Mouse (Mus musculus) embryonic fibroblast, embryonic 13.5 days (primary cell): ENCODE measurements around the gene Hist1h2ao.
"Not testable (repeated sequence)": the region's sequence is repeated elsewhere in the genome, so short reads cannot be mapped to it uniquely, and the experiment has no call there.

Experiments
- CTCF ChIP-seq: IDR thresholded peaks from 2 replicates; pipeline ENCODE4 v1.5.1; 2011; ENCODE audit warnings: mild to moderate bottlenecking, control low read depth, low read length, moderate library complexity, borderline replicate concordance; ENCODE audit not compliant: insufficient read depth
- POLR2A ChIP-seq: IDR thresholded peaks from 2 replicates; pipeline ENCODE4 v1.6.1; 2011; ENCODE audit warnings: low read depth, mild to moderate bottlenecking, control low read depth, low read length, moderate library complexity

GRCm38 (mm10) chr13:21820082-21820890 is 10.0 kb downstream of the Hist1h2ao start:
- TF ChIP-seq POLR2A, CTCF: not testable (repeated sequence)
